Mouse (Mus musculus): Measurements from ENCODE around the gene Sik2.

Sik2 gene

GRCm38 (mm10) chr9:50986123-50986522 is 22.8 kb downstream of the Sik2 start:
- DNase-seq (ENCODE audit: low read depth, low spot score): no peak

- DNase-seq (ENCODE audit: low read depth, low spot score): no peak
These were observed 27.2 kb downstream of the Sik2 start for GRCm38 (mm10) chr9:50981499-50982190.

GRCm38 (mm10) chr9:50974631-50975030 is 34.2 kb downstream of the Sik2 start:
- DNase-seq (ENCODE audit: low read depth, low spot score): no peak

GRCm38 (mm10) chr9:50970413-50970812 is 38.5 kb downstream of the Sik2 start:
- DNase-seq (ENCODE audit: low read depth, low spot score): no peak

- no peak for DNase-seq (ENCODE audit: low read depth, low spot score)
These were observed 39.6 kb downstream of the Sik2 start for GRCm38 (mm10) chr9:50969266-50969665.

GRCm38 (mm10) chr9:50966277-50966676 is 42.6 kb downstream of the Sik2 start:
- peak; percentile 65 for DNase-seq (ENCODE audit: low read depth, low spot score)

- no peak for DNase-seq (ENCODE audit: low read depth, low spot score)
These were observed 43.5 kb downstream of the Sik2 start for GRCm38 (mm10) chr9:50965392-50965791.

GRCm38 (mm10) chr9:50964911-50965310 is 44.0 kb downstream of the Sik2 start:
- DNase-seq (ENCODE audit: low read depth, low spot score): no peak

GRCm38 (mm10) chr9:50957956-50958489 is 50.9 kb downstream of the Sik2 start:
- DNase-seq (ENCODE audit: low read depth, low spot score): no peak

- DNase-seq (ENCODE audit: low read depth, low spot score): no peak
These were observed 53.7 kb downstream of the Sik2 start for GRCm38 (mm10) chr9:50955176-50955575.

- no peak for DNase-seq (ENCODE audit: low read depth, low spot score)
These were observed 60.6 kb downstream of the Sik2 start for GRCm38 (mm10) chr9:50948097-50948823.

GRCm38 (mm10) chr9:50946338-50946737 is 62.5 kb downstream of the Sik2 start:
- no peak for DNase-seq (ENCODE audit: low read depth, low spot score)

- no peak for DNase-seq (ENCODE audit: low read depth, low spot score)
These were observed 64.0 kb downstream of the Sik2 start for GRCm38 (mm10) chr9:50944826-50945225.

- no peak for DNase-seq (ENCODE audit: low read depth, low spot score)
These were observed 66.2 kb downstream of the Sik2 start for GRCm38 (mm10) chr9:50942711-50943110.

GRCm38 (mm10) chr9:50941804-50942401 is 67.0 kb downstream of the Sik2 start:
- no peak for DNase-seq (ENCODE audit: low read depth, low spot score)

GRCm38 (mm10) chr9:50929986-50930385 is 78.9 kb downstream of the Sik2 start:
- DNase-seq (ENCODE audit: low read depth, low spot score): no peak

GRCm38 (mm10) chr9:50925801-50926200 is 83.1 kb downstream of the Sik2 start:
- DNase-seq (ENCODE audit: low read depth, low spot score): no peak

GRCm38 (mm10) chr9:50924454-50924853 is 84.4 kb downstream of the Sik2 start:
- no peak for DNase-seq (ENCODE audit: low read depth, low spot score)

GRCm38 (mm10) chr9:50922363-50923153 is 86.3 kb downstream of the Sik2 start:
- DNase-seq (ENCODE audit: low read depth, low spot score): no peak

- DNase-seq (ENCODE audit: low read depth, low spot score): no peak
These were observed 87.7 kb downstream of the Sik2 start for GRCm38 (mm10) chr9:50920933-50921895.

- DNase-seq (ENCODE audit: low read depth, low spot score): no peak
These were observed 89.3 kb downstream of the Sik2 start for GRCm38 (mm10) chr9:50919554-50919953.
